Mouse (Mus musculus): ENCODE measurements around the gene Slc25a45.

DNA sequence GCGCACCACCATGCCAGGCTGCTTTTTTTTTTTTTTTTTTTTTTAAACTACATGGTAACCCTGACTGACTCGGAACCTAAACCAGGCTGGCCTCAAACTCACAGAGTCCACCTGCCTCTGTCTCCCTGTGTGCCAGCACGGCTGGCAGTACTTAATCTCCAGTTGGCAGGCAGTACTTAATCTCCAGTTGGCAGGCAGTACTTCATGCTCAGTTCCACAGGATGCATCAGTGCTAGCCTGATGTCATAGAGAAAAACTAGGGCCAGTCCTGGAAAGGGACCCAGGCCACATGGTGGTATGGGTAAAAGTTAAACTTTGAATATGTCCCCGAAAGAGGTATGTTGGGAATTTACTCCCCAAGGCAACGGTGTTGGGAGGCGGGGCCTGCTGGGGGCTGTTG is 50.5 kb downstream of the Slc25a45 start:
- TF ChIP-seq EP300 (IDR thresholded peaks at IDR 0.05) (no peak), CTCF (IDR thresholded peaks at IDR 0.05) (no peak)

All from lung, postnatal 0 days (tissue).